Mouse (Mus musculus) stomach, postnatal 0 days (tissue): ENCODE measurements around the gene BC048403. TPM values are rescaled to one million over a fixed set of nuclear protein-coding genes. Genes with fewer than 3 reads are reported as not detected.
A peak's percentile ranks its signal among the peaks of the same experiment; 100 is the strongest.

Source experiments
- ATAC-seq: fragments of 200-750 bp; cut with Nextera tagmentation; 2 replicates; pipeline ENCODE4 v1.8.0; 2017; ENCODE audit not compliant: low FRiP score, low TSS enrichment
- DNase-seq: peaks from one replicate; pipeline ENCODE4 v3.0.0-alpha.2; 2016; ENCODE audit warnings: low spot score
- H3K27ac ChIP-seq: fragments of 300-500 bp; sonication (generic); replicated peaks from 2 replicates; pipeline ENCODE4 v1.5.1; 2014; ENCODE audit warnings: mild to moderate bottlenecking, control low read depth
- H3K27me3 ChIP-seq: fragments of 300-500 bp; sonication (generic); 2 replicates; pipeline ENCODE4 v1.6.1; 2014; ENCODE audit warnings: low read length; ENCODE audit not compliant: control insufficient read depth, insufficient read depth
- H3K36me3 ChIP-seq: fragments of 300-500 bp; sonication (generic); 2 replicates; pipeline ENCODE4 v1.6.1; 2014; ENCODE audit warnings: low read length, mixed read lengths; ENCODE audit not compliant: control insufficient read depth, insufficient read depth
- H3K4me1 ChIP-seq: fragments of 300-500 bp; sonication (generic); replicated peaks from 2 replicates; pipeline ENCODE4 v1.6.1; 2014; ENCODE audit warnings: antibody characterized with exemption; ENCODE audit not compliant: control insufficient read depth, insufficient read depth
- H3K4me2 ChIP-seq: fragments of 300-500 bp; sonication (generic); replicated peaks from 2 replicates; pipeline ENCODE4 v1.6.1; 2014; ENCODE audit warnings: low read depth, mild to moderate bottlenecking, control low read depth, moderate library complexity
- H3K4me3 ChIP-seq: fragments of 300-500 bp; sonication (generic); 2 replicates; pipeline ENCODE4 v1.5.1; 2014; ENCODE audit warnings: low read depth, low read length, control low read depth
- H3K9ac ChIP-seq: fragments of 300-500 bp; sonication (generic); 2 replicates; pipeline ENCODE4 v1.6.1; 2014; ENCODE audit warnings: mild to moderate bottlenecking, low read length, control low read depth, mixed read lengths
- H3K9me3 ChIP-seq: fragments of 300-500 bp; sonication (generic); 2 replicates; pipeline ENCODE4 v1.6.1; 2016; ENCODE audit warnings: low read length; ENCODE audit not compliant: control insufficient read depth
- CTCF ChIP-seq: IDR thresholded peaks from 2 replicates; pipeline ENCODE4 v1.5.1; 2016; ENCODE audit warnings: antibody characterized with exemption, low read depth, mild to moderate bottlenecking, moderate library complexity
- EP300 ChIP-seq: optimal IDR thresholded peaks from 2 replicates; pipeline ENCODE3; 2016; ENCODE audit warnings: antibody characterized with exemption
- WGBS: fragments of 180-500 bp; shearing (Covaris S2); extraction: QIAGEN DNeasy Blood & Tissue Kit; methylation state at CpG from one replicate; pipeline ENCODE4 v1.1.7; 2014; 5-methylcytosine and 5-hydroxymethylcytosine counted together
- polyA plus RNA-seq: library from polyadenylated mRNA; unstranded; fragments of >200 nt; fragmentation: Nextera tagmentation; extraction: Ambion mirVana; gene quantifications from 2 replicates; pipeline ENCODE4 v1.2.1, GENCODE M21; 2015

The BC048403 gene
- polyA plus RNA-seq = 2.4 and 2.7 TPM in 2 replicates

GRCm38 (mm10) chr10:121739548-121740505 lies at the start of gene BC048403:
Gene BC048403 (plus strand): TSS chr10:121739937.
- peak within 1 kb of the TSS; percentile 74; the same call in 1 of the 2 replicates for H3K27ac ChIP-seq
- WGBS = under 1% methylated on average over 63 of the region's 68 CpGs
- TF ChIP-seq EP300 = no peak
- TF ChIP-seq CTCF = no peak; the same call in 1 of the 2 replicates

GRCm38 (mm10) chr10:121692944-121693579 lies 46.7 kb upstream of the BC048403 start:
- H3K36me3 ChIP-seq = no peaks in the 10 kb centered on the region
- H3K27me3 ChIP-seq = no peaks in the 10 kb centered on the region
- no peak for TF ChIP-seq CTCF
- no peak for TF ChIP-seq EP300
- 38% methylated on average over 18 of the region's 18 CpGs for WGBS
- H3K27ac ChIP-seq = no peak overlapping the region
- no peaks in the 10 kb centered on the region for H3K4me1 ChIP-seq
- ATAC-seq = 0 out of 2 replicates have a peak, but pooled peaks have one; percentile 13
- no peaks in the 10 kb centered on the region for H3K9me3 ChIP-seq
- H3K4me2 ChIP-seq = peak overlapping the region; percentile 40
- H3K4me3 ChIP-seq = peak overlapping the region; percentile 19; the same call in 1 of the 2 replicates
- peak; percentile 17 for DNase-seq
- 0 out of 2 replicates have a peak overlapping the region, but pooled peaks have one; percentile 18 for H3K9ac ChIP-seq

More at GRCm38 (mm10) chr10:121739548-121740505, at the start of gene BC048403:
- DNase-seq (peak; percentile 92), ATAC-seq (peak; percentile 92)
- no peaks in the 10 kb centered on the region for H3K4me1 ChIP-seq
- H3K4me2 ChIP-seq = peak within 1 kb of the TSS; percentile 90
- H3K9me3 ChIP-seq = no peaks in the 10 kb centered on the region
- no peaks in the 10 kb centered on the region for H3K27me3 ChIP-seq
- peak within 1 kb of the TSS; percentile 73 for H3K4me3 ChIP-seq
- peak within 1 kb of the TSS; percentile 68 for H3K9ac ChIP-seq
- no peaks in the 10 kb centered on the region for H3K36me3 ChIP-seq

GRCm38 (mm10) chr10:121694567-121694966 lies 45.2 kb upstream of the BC048403 start:
- DNase-seq = no peak
- no peaks in the 10 kb centered on the region for H3K4me1 ChIP-seq
- ATAC-seq = no peak
- H3K9ac ChIP-seq = no peak overlapping the region
- H3K36me3 ChIP-seq = no peaks in the 10 kb centered on the region
- H3K9me3 ChIP-seq = no peaks in the 10 kb centered on the region
- WGBS = 81% methylated on average over 11 of the region's 11 CpGs
- no peak overlapping the region for H3K27ac ChIP-seq
- TF ChIP-seq CTCF = no peak
- TF ChIP-seq EP300 = no peak
- no peaks in the 10 kb centered on the region for H3K27me3 ChIP-seq
- no peak overlapping the region for H3K4me2 ChIP-seq
- H3K4me3 ChIP-seq = no peak overlapping the region

- Histone ChIP-seq H3K4me1 (no peaks in the 10 kb centered on the region), H3K9me3 (no peaks in the 10 kb centered on the region), H3K27ac (no peak overlapping the region), H3K4me2 (no peak overlapping the region), H3K36me3 (no peaks in the 10 kb centered on the region), H3K9ac (no peak overlapping the region), H3K27me3 (no peaks in the 10 kb centered on the region), H3K4me3 (no peak overlapping the region)
- TF ChIP-seq EP300 (no peak), CTCF (peak; percentile 89)
- peak; percentile 52 for DNase-seq
- ATAC-seq = no peak
- WGBS = 51% methylated on average over 11 of the region's 11 CpGs
These were observed 38.2 kb upstream of the BC048403 start for GRCm38 (mm10) chr10:121701296-121702248.

GRCm38 (mm10) chr10:121703619-121704018 lies 36.1 kb upstream of the BC048403 start:
- no peak overlapping the region for H3K4me3 ChIP-seq
- no peak overlapping the region for H3K4me2 ChIP-seq
- DNase-seq = no peak
- no peaks in the 10 kb centered on the region for H3K36me3 ChIP-seq
- ATAC-seq = no peak; the same call in 1 of the 2 replicates
- 0 out of 2 replicates have a peak, but pooled peaks have one; percentile 1 for TF ChIP-seq CTCF
- no peak for TF ChIP-seq EP300
- H3K27me3 ChIP-seq = no peaks in the 10 kb centered on the region
- H3K4me1 ChIP-seq = no peaks in the 10 kb centered on the region
- no peak overlapping the region for H3K9ac ChIP-seq
- WGBS = 60% methylated on average over 6 of the region's 6 CpGs
- no peak overlapping the region for H3K27ac ChIP-seq
- no peaks in the 10 kb centered on the region for H3K9me3 ChIP-seq
